Mouse (Mus musculus) forebrain, postnatal 0 days (tissue): Measurements from ENCODE around the gene Thegl. TPM values are rescaled to one million over a fixed set of nuclear protein-coding genes. Genes with fewer than 3 reads are reported as not detected.

Source experiments
- ATAC-seq: fragments of 200-750 bp; cut with Nextera tagmentation; 2 replicates; pipeline ENCODE4 v1.8.0; 2017; ENCODE audit warnings: mild to moderate bottlenecking, moderate library complexity
- DNase-seq: peaks from one replicate; pipeline ENCODE4 v3.0.0-alpha.2; 2015
- H3K27ac ChIP-seq: fragments of 300-500 bp; sonication (generic); 2 replicates; pipeline ENCODE4 v1.5.1; 2014; ENCODE audit warnings: low read depth, mild to moderate bottlenecking, antibody characterized with exemption, low read length, moderate library complexity, mixed read lengths
- H3K27me3 ChIP-seq: fragments of 300-500 bp; sonication (generic); 2 replicates; pipeline ENCODE4 v1.6.1; 2014; ENCODE audit warnings: mild to moderate bottlenecking, low read length, mixed read lengths; ENCODE audit not compliant: insufficient read depth
- H3K36me3 ChIP-seq: fragments of 300-500 bp; sonication (generic); 2 replicates; pipeline ENCODE4 v1.6.1; 2014; ENCODE audit warnings: mild to moderate bottlenecking, moderate library complexity; ENCODE audit not compliant: insufficient read depth
- H3K4me1 ChIP-seq: fragments of 300-500 bp; sonication (generic); 2 replicates; pipeline ENCODE4 v1.6.1; 2014; ENCODE audit warnings: antibody characterized with exemption; ENCODE audit not compliant: insufficient read depth
- H3K4me2 ChIP-seq: fragments of 300-500 bp; sonication (generic); 2 replicates; pipeline ENCODE4 v1.6.1; 2014; ENCODE audit warnings: low read depth, mild to moderate bottlenecking, moderate library complexity
- H3K4me3 ChIP-seq: fragments of 300-500 bp; sonication (generic); 2 replicates; pipeline ENCODE4 v1.5.1; 2014; ENCODE audit warnings: low read depth, low read length, mixed read lengths
- H3K9ac ChIP-seq: fragments of 300-500 bp; sonication (generic); 2 replicates; pipeline ENCODE4 v1.6.1; 2014; ENCODE audit warnings: mild to moderate bottlenecking
- H3K9me3 ChIP-seq: fragments of 300-500 bp; sonication (generic); 2 replicates; pipeline ENCODE4 v1.6.1; 2016; ENCODE audit warnings: low read length
- CTCF ChIP-seq: sonication (generic); IDR thresholded peaks from 2 replicates; pipeline ENCODE4 v1.5.1; 2016; ENCODE audit warnings: antibody characterized with exemption, control low read depth, low read depth
- whole genome bisulfite sequencing: fragments of 180-500 bp; shearing (Covaris S2); extraction: QIAGEN DNeasy Blood & Tissue Kit; methylation state at CpG from one replicate; pipeline ENCODE4 v1.1.7; 2014; 5-methylcytosine and 5-hydroxymethylcytosine counted together
- polyA plus RNA-seq: library from polyadenylated mRNA; unstranded; fragments of >200 nt; fragmentation: Nextera tagmentation; extraction: Ambion mirVana; gene quantifications from 2 replicates; pipeline ENCODE4 v1.2.1, GENCODE M21; 2015
- total RNA-seq: library from RNA; depleted of rRNA; stranded (reverse); fragments of >200 nt; gene quantifications from 2 replicates; pipeline ENCODE4 v1.2.3, GENCODE M21; 2014

Thegl gene
- total and polyA plus RNA-seq, 2 experiments from 2014 or later: 0.86 to 1.5 TPM

GRCm38 (mm10) chr5:77085753-77086450 is 70.1 kb downstream of the Thegl start:
- H3K36me3 ChIP-seq: no peaks in the 10 kb centered on the region
- no peak overlapping the region for H3K27ac ChIP-seq
- TF ChIP-seq CTCF: no peak
- DNase-seq: no peak
- H3K9ac ChIP-seq: no peak overlapping the region
- 86% methylated on average over 10 of the region's 10 CpGs for WGBS
- no peaks in the 10 kb centered on the region for H3K9me3 ChIP-seq
- no peak overlapping the region for H3K4me3 ChIP-seq
- no peak for ATAC-seq
- no peak overlapping the region for H3K4me2 ChIP-seq
- H3K27me3 ChIP-seq: no peaks in the 10 kb centered on the region
- H3K4me1 ChIP-seq: no peaks in the 10 kb centered on the region

GRCm38 (mm10) chr5:77086541-77086940 is 70.7 kb downstream of the Thegl start:
- H3K4me2 ChIP-seq: no peak overlapping the region

GRCm38 (mm10) chr5:77087122-77087521 is 71.3 kb downstream of the Thegl start:
- no peak overlapping the region for H3K27ac ChIP-seq
- TF ChIP-seq CTCF: no peak
- H3K27me3 ChIP-seq: no peaks in the 10 kb centered on the region
- no peaks in the 10 kb centered on the region for H3K9me3 ChIP-seq
- no peaks in the 10 kb centered on the region for H3K4me1 ChIP-seq
- no peak overlapping the region for H3K9ac ChIP-seq
- DNase-seq (no peak), ATAC-seq (no peak)
- H3K36me3 ChIP-seq: no peaks in the 10 kb centered on the region
- no peak overlapping the region for H3K4me3 ChIP-seq
- H3K4me2 ChIP-seq: no peak overlapping the region
- WGBS: 78% methylated on average over 3 of the region's 3 CpGs

More at GRCm38 (mm10) chr5:77086541-77086940, 70.7 kb downstream of the Thegl start:
- no peak overlapping the region for H3K9ac ChIP-seq
- 89% methylated on average over 7 of the region's 7 CpGs for WGBS
- H3K27ac ChIP-seq: no peak overlapping the region
- H3K9me3 ChIP-seq: no peaks in the 10 kb centered on the region
- TF ChIP-seq CTCF: no peak
- H3K4me3 ChIP-seq: no peak overlapping the region
- ATAC-seq (no peak), DNase-seq (no peak)
- no peaks in the 10 kb centered on the region for H3K27me3 ChIP-seq
- no peaks in the 10 kb centered on the region for H3K4me1 ChIP-seq
- no peaks in the 10 kb centered on the region for H3K36me3 ChIP-seq

DNA sequence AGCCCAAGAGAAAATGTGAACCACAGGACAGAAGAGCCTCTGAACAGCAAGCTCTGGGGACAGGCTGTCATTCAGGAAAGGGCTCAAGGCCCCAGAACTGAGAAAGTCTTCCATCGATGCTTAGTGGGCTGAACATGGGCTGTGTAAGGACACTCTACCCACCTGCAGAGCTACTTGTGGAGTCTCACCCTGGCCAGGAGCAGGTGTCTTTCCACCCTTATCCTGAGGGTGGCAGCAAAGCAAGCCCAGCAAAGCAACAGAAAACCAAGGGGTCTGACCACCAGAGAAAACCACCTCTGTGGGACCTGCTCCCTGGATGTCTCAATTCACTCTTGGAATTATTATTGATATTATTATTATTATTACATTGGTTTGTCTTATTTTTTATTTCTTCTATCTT is 73.5 kb downstream of the Thegl start:
- no peaks in the 10 kb centered on the region for H3K9me3 ChIP-seq
- H3K27me3 ChIP-seq: no peaks in the 10 kb centered on the region
- 29% methylated on average over 1 of the region's 1 CpGs for WGBS
- H3K4me2 ChIP-seq: no peak overlapping the region
- H3K36me3 ChIP-seq: no peaks in the 10 kb centered on the region
- ATAC-seq (no peak; the same call in 1 of the 2 replicates), DNase-seq (peak; percentile 59)
- H3K4me3 ChIP-seq: no peak overlapping the region
- TF ChIP-seq CTCF: peak; percentile 75
- no peaks in the 10 kb centered on the region for H3K4me1 ChIP-seq
- H3K27ac ChIP-seq: no peak overlapping the region
- H3K9ac ChIP-seq: no peak overlapping the region

DNA sequence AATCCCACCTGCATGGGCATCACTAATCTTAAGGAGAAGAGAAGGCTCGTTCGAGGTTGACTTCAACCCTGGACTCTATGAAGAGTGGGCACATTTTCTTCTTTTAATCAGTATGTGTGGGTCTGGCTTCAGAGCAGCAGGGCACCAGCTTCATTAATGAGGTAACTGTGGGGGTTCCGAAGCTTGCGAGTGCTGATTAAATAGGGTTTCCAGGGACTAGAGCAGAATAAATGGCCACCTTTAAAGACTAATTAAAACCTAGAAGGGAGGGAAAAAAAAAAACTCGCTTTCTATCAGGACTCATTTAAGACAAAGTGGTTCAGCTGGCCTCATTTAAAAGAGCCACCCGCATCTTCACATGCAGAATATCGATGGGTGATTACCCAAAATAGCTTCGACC is 74.1 kb downstream of the Thegl start:
- Histone ChIP-seq H3K36me3 (no peaks in the 10 kb centered on the region), H3K9me3 (no peaks in the 10 kb centered on the region), H3K4me2 (no peak overlapping the region), H3K9ac (no peak overlapping the region), H3K4me3 (no peak overlapping the region), H3K27ac (no peak overlapping the region), H3K4me1 (no peaks in the 10 kb centered on the region), H3K27me3 (no peaks in the 10 kb centered on the region)
- DNase-seq: no peak
- TF ChIP-seq CTCF: no peak
- ATAC-seq: peak; percentile 18; the same call in 1 of the 2 replicates
- 9% methylated on average over 8 of the region's 8 CpGs for WGBS

- H3K9ac ChIP-seq: no peak overlapping the region
- H3K27ac ChIP-seq: 0 out of 2 replicates have a peak overlapping the region, but pooled peaks have one; percentile 5
- no peak overlapping the region for H3K4me2 ChIP-seq
- DNase-seq: peak; percentile 47
- peak; percentile 25; the same call in 1 of the 2 replicates for ATAC-seq
- TF ChIP-seq CTCF: no peak
- H3K9me3 ChIP-seq: no peaks in the 10 kb centered on the region
- no peaks in the 10 kb centered on the region for H3K36me3 ChIP-seq
- no peak overlapping the region for H3K4me3 ChIP-seq
- no peaks in the 10 kb centered on the region for H3K4me1 ChIP-seq
- WGBS: 12% methylated on average over 5 of the region's 5 CpGs
- H3K27me3 ChIP-seq: no peaks in the 10 kb centered on the region
Measured at GRCm38 (mm10) chr5:77090521-77091096, 74.8 kb downstream of the Thegl start.

GRCm38 (mm10) chr5:77091923-77092322 is 76.1 kb downstream of the Thegl start:
- 82% methylated on average over 3 of the region's 3 CpGs for WGBS

More at GRCm38 (mm10) chr5:77091923-77092322, 76.1 kb downstream of the Thegl start:
- Histone ChIP-seq H3K4me3 (no peak overlapping the region), H3K4me1 (no peaks in the 10 kb centered on the region), H3K27ac (no peak overlapping the region), H3K9ac (no peak overlapping the region), H3K4me2 (no peak overlapping the region), H3K9me3 (no peaks in the 10 kb centered on the region), H3K27me3 (no peaks in the 10 kb centered on the region), H3K36me3 (no peaks in the 10 kb centered on the region)
- DNase-seq (no peak), ATAC-seq (no peak)
- TF ChIP-seq CTCF: no peak
